Mouse (Mus musculus) liver, postnatal 0 days (tissue): ENCODE results near the gene Reep3.

Source experiments
- CTCF ChIP-seq: sonication (generic); IDR thresholded peaks from 2 replicates; pipeline ENCODE4 v1.5.1; 2016; ENCODE audit warnings: antibody characterized with exemption, low read depth
- EP300 ChIP-seq: IDR thresholded peaks from 2 replicates; pipeline ENCODE4 v1.6.1; 2016; ENCODE audit warnings: antibody characterized with exemption, low read depth, mild to moderate bottlenecking

GRCm38 (mm10) chr10:67061823-67062222 is 34.9 kb downstream of the Reep3 start:
- no peak for TF ChIP-seq CTCF
- no peak for TF ChIP-seq EP300
